In genomic region chr7:112053667-112054066, GRCm38 (mm10) we compare ENCODE assay signal across 14 mouse cellular contexts.
"Had no signal": no experiment of that assay in that cellular context is flagged by ENCODE, and none has a peak within 500 bp of the region (broad histone marks: within the 10 kb centered on the region; RNA-seq: fewer than 3 reads in every experiment).

No protein-coding gene starts in this region.

- H3K27me3 ChIP-seq: limb, embryonic 12.5 days; liver, embryonic 13.5 days; midbrain, embryonic 15.5 days had no signal

- H3K27ac ChIP-seq: layer of hippocampus, adult 2 months; limb, embryonic 12.5 days; liver, embryonic 13.5 days; midbrain, embryonic 10.5 days; midbrain, embryonic 15.5 days; stomach, postnatal 0 days had no signal

- H3K4me2 ChIP-seq: limb, embryonic 12.5 days; liver, embryonic 13.5 days; midbrain, embryonic 15.5 days had no signal

- H3K4me3 ChIP-seq: layer of hippocampus, adult 2 months; limb, embryonic 12.5 days; liver, embryonic 13.5 days; midbrain, embryonic 10.5 days; midbrain, embryonic 15.5 days had no signal

- H3K9me3 ChIP-seq: limb, embryonic 12.5 days; liver, embryonic 13.5 days; midbrain, embryonic 10.5 days; midbrain, embryonic 15.5 days had no signal

- DNase-seq: kidney, adult 11 months; kidney, postnatal 10 days; kidney, postnatal 4 days; liver; liver, embryonic 13.5 days; liver, postnatal 0 days; right cerebral cortex, postnatal 4 days; spleen, adult 18-20 months; thymus, postnatal 14 days had no signal

- H3K4me1 ChIP-seq: limb, embryonic 12.5 days; liver, embryonic 13.5 days; midbrain, embryonic 10.5 days; midbrain, embryonic 15.5 days had no signal

- ATAC-seq: liver, postnatal 0 days; midbrain, embryonic 15.5 days had no signal

- H3K9ac ChIP-seq: limb, embryonic 12.5 days; liver, embryonic 13.5 days; liver, postnatal 0 days; midbrain, embryonic 15.5 days had no signal
